Mouse (Mus musculus) layer of hippocampus, adult 11-12 months (tissue): ENCODE measurements around the gene Ric3.

Experiments
- DNase-seq: peaks from one replicate; pipeline ENCODE4 v3.0.0; 2022; ENCODE audit warnings: low spot score

The Ric3 gene

GRCm38 (mm10) chr7:109045876-109046275, 37.3 kb downstream of the Ric3 start:
- DNase-seq = no peak

GRCm38 (mm10) chr7:109039445-109039844, 43.7 kb downstream of the Ric3 start:
- peak; percentile 85 for DNase-seq

- no peak for DNase-seq
Observed at GRCm38 (mm10) chr7:109038987-109039386, 44.1 kb downstream of the Ric3 start.

- no peak for DNase-seq
Observed at GRCm38 (mm10) chr7:109038121-109038735, 44.9 kb downstream of the Ric3 start.

GRCm38 (mm10) chr7:109032054-109032453, 51.1 kb downstream of the Ric3 start:
- no peak for DNase-seq

- no peak for DNase-seq
Observed at GRCm38 (mm10) chr7:109031331-109031730, 51.8 kb downstream of the Ric3 start.

GRCm38 (mm10) chr7:109029961-109030465, 53.1 kb downstream of the Ric3 start:
- DNase-seq = no peak

GRCm38 (mm10) chr7:109028204-109028603, 54.9 kb downstream of the Ric3 start:
- DNase-seq = peak; percentile 79

- no peak for DNase-seq
Observed at GRCm38 (mm10) chr7:109027721-109028120, 55.4 kb downstream of the Ric3 start.

GRCm38 (mm10) chr7:109026976-109027375, 56.2 kb downstream of the Ric3 start:
- DNase-seq = no peak

- no peak for DNase-seq
Observed at GRCm38 (mm10) chr7:109025743-109026142, 57.4 kb downstream of the Ric3 start.

- peak; percentile 83 for DNase-seq
Observed at GRCm38 (mm10) chr7:109021428-109021827, 61.7 kb downstream of the Ric3 start.

- no peak for DNase-seq
Observed at GRCm38 (mm10) chr7:109019243-109019642, 63.9 kb downstream of the Ric3 start.

GRCm38 (mm10) chr7:109016378-109016923, 66.7 kb downstream of the Ric3 start:
- DNase-seq = no peak

- no peak for DNase-seq
Observed at GRCm38 (mm10) chr7:109014851-109015250, 68.3 kb downstream of the Ric3 start.

GRCm38 (mm10) chr7:109012998-109013625, 70.0 kb downstream of the Ric3 start:
- DNase-seq = peak; percentile 49

- no peak for DNase-seq
Observed at GRCm38 (mm10) chr7:109012575-109012974, 70.6 kb downstream of the Ric3 start.

GRCm38 (mm10) chr7:109011596-109012180, 71.4 kb downstream of the Ric3 start:
- peak; percentile 69 for DNase-seq

- no peak for DNase-seq
Observed at GRCm38 (mm10) chr7:109010720-109011595, 72.2 kb downstream of the Ric3 start.

GRCm38 (mm10) chr7:109009260-109009659, 73.9 kb downstream of the Ric3 start:
- DNase-seq = no peak

GRCm38 (mm10) chr7:109003653-109004052, 79.5 kb downstream of the Ric3 start:
- no peak for DNase-seq

GRCm38 (mm10) chr7:109001971-109002370, 81.2 kb downstream of the Ric3 start:
- DNase-seq = no peak
